Mouse (Mus musculus): Measurements from ENCODE around the gene Ntn5.
"Not testable (repeated sequence)": the region's sequence is repeated elsewhere in the genome, so short reads cannot be mapped to it uniquely, and the experiment has no call there.

The Ntn5 gene

DNA sequence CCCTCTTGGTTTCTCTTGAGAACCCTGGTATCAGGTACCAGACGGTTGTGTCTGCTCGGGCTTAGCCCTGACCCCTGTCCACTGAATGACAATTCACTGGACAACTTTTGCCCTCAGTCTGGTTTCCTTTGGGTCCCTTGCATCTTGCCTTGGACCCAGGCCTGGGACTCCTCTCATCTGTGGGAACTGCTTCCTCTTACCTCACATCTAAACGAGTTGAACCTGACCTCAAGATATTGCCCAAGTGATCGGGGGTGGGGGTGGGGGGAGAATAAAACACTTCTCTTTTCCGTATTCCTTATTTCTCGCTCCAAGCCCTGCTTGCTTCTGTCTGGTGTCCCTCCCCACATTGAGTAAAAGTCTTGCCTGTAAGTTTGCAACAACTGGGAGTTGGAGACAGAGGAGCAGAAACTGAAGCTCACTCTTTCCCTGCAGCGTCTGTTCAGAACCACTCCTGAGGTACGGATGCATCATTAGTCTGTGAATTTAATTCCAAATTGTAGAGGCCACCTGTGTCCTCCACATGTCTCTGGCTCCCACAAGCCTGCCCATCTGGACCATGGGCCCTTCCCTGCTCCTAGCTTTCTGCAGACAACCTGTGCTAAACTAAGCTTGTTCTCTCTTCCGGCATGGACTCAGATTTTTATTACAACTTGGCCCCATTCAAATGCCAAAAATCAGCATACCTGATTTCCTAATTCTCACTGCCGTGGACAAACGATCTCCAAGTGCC, 22.9 kb upstream of the Ntn5 start:
- DNase-seq = no peak

DNA sequence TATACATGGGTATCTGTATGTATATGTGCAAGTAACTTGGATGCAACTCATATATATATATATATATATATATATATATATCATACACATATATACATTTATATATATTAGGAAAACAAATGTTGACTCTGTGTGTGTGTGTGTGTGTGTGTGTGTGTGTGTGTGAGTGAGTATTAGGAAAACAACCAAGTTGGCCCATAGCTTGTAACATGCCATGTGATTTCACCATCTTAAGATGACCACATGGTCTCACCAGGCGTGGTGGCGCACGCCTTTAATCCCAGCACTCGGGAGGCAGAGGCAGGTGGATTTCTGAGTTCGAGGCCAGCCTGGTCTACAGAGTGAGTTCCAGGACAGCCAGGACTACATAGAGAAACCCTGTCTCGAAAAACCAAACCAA, 22.1 kb upstream of the Ntn5 start:
- DNase-seq = not testable (repeated sequence)

DNA sequence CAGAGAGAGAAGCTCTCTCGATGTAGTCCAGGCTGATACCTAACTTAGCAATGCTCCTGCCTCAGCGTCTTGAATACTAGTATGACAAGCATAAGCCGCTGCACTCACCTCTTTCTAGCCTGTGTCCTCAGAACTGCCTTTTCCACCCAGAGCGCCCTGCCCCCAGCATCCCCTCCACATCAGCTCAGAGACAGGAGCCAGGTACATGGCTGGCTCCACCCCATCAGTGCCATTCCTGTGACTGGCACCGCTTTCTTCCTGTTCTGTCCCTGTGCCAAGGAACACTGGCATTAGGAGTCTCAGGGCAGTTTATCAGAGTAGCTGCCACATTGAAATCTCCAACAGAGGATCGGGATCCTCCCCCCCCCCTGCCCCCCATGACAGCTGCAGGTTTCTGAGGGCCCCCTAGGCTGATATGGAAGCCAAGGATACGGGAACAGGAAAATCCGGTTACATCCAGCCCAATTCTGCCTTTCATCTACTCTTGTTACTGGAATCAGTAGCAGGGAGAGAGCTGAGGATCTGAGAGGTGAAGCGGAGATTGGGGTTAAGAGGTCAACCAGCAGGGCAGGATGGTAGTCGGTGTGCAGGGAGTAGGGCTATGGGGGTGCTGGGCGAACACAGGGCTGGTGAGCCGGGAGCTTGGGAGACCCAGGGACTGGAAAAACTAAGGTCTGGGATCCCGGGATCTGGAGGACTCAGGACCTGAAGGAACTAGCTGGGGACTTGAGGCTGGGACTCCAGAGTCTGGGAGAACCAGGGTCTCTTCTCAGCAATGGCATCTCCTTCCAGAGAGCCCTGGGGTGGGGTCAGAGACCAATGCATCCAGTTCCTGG, 18.3 kb upstream of the Ntn5 start:
- no peak for DNase-seq

DNA sequence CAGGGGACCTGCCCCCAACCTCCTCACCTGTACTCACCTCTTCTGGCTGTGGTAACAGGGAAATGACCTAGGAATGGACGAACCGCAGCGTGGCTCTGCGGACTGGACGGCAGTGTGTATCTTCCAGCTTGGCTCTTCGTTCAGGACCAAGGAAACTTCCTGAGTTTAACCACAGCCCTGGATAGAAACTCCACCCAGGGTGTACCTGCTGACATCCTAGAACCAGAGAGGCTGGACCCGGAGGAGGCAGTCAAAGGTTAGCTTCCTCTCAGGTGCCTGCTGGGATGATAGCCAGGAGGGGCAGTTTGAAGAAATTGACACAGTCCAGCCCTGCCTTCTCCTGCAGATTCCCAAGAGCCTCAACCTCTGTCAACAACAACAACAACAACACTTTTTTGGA, 17.7 kb upstream of the Ntn5 start, which contains the start of gene Fut2:
Fut2 (minus strand) TSS at position 234 of the 400 bp plus-strand sequence.
- DNase-seq = no peak

DNA sequence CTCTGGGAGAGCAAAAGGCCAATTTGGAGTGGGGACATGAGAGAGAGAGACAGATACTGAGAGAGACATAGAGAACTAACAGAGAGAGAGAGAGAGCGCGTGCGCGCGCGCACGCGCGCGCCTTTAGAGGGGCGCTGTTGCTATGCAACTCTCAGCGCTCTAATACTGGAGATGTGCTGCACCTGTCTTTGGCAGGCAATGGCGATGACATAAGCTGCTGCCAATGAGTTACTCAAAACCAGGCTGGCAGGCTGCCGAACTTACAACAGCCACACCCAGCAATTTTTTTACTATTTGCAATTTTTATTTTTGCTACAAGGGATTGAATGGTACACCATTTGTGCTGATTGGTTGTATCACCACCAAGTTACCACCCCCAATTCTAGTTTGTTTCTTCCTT, 16.1 kb upstream of the Ntn5 start:
- no peak for DNase-seq

DNA sequence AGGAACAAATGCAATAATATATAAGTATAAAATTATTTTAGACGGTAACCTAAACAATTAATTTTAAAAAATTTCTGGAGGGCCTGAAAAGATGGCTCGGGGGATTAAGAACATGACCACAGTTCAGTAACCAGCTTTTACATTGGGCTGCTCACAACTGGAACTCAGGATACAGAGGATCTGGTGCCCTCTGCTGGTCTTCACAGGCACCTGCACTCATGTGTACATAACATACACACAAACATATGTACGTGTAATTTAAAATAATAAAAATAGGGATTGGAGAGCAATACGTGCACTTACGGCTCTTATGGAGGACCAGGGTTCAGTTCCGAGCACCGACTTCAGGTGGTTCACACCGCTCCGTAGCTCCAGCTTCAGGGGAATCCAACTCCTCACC, 14.9 kb upstream of the Ntn5 start:
- no peak for DNase-seq

DNA sequence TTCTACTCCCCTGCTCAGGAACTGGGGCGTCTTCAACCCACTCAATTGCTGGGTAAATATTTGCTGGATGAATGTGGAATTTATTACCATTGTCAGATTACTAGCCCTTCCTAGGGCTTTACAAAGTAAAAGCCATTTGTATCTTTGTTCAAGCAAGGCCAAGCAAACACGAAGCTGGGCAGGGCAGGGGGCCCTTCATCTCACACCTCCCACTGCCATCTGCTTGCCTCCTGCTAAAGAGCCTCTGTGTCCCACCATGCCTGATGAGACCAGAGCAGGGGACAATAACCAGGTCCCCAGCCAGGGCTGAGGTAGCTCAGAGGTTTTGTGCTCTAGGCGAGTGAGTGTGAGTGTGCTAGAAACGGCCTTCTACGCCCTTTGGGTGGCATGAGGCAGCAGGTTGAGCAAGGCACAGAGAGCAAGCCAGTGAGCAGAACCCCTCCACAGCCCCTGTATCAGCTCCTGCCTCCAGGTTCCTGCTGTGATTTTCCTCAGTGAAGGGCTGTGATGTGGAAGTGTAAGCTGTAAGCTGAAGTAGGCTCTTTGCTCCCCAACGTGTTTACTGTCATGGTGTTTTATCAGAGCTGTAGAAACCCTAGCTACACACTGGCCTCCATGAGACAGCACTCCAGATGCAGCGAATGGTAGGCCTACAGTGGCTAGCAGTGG, 6.1 kb upstream of the Ntn5 start:
- no peak for DNase-seq

DNA sequence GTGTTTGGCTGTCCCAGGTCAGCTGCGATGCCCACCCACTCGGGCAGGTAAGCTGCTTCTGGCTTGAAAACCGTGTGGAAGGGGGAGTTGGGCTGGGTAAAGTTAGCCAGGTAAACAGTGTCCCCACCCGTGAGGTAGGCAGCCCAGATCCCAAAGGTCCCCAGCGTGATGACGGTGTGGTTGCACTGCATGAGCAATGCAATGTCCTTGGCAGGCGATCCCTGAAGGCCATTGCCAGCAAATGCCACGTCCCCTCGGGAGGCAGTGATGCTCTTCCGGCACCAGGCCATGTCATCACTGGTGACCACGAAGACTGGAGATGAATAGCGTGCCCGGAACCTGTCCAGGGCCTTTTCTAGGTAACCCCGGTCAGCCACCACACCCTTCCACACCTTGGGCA, 5.3 kb upstream of the Ntn5 start:
- no peak for DNase-seq

DNA sequence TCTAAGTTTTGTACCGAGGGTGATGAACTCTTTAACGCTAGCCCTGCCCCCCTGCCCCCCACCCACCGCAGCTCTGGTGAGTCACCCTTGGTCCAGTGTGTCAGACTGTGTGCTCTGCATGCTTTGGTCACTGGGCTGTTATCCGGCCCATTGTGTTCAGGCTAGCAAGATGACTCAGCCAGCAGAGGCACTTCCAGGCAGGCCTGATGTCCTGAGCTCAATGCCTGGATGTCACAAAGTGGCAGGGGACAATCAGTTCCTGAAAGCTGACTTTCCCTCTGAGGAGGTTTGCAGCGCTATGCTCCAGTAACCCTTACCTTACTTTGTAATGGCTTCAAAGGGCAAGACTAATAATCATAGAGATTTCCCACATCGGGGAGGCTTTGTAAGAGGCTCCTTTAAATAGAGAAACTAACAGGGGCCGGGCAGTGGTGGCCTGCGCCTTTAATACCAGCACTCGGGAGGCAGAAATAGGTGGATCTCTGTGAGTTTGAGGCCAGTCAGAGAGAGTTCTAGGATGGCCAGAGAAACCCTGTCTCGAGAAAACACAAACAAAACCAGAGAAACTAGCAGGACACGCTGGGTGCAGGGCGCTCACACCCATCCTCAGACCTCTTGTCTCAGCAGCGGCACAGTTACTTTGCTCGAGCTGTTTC, 3.7 kb upstream of the Ntn5 start:
- no peak for DNase-seq

DNA sequence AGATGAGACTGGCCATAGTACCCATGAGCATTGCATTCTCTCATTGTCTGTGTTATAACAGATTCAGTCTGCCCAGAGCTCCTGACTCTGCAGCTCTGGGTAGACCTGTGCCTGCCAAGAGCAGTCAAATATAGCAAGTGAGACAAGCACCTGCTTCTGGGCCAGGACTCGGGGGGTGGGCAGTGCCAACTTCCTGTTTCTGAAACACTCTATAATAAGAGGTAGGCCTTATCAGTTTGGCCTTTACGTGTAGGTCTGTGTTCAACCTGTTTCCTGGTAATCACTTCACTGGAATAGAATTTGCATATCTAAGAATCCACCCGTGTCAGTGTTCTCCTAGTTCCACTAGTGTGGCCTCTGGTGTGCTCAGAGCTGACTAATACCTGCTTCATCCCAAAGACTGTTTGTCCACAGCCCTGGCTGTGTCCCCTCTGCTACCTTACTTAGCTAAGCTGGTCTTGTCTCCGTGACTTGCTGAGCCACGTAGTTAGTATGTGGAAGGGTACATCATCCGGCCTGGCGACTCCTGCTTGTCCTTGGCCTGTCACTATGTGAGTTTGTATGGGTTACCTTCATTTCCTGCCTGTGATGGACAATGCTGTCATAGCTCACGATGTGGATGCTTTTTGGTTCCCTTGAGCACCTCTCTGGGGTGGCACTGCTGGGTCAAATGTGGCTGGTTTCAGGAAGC, 2.6 kb upstream of the Ntn5 start:
- DNase-seq = peak; percentile 44

DNA sequence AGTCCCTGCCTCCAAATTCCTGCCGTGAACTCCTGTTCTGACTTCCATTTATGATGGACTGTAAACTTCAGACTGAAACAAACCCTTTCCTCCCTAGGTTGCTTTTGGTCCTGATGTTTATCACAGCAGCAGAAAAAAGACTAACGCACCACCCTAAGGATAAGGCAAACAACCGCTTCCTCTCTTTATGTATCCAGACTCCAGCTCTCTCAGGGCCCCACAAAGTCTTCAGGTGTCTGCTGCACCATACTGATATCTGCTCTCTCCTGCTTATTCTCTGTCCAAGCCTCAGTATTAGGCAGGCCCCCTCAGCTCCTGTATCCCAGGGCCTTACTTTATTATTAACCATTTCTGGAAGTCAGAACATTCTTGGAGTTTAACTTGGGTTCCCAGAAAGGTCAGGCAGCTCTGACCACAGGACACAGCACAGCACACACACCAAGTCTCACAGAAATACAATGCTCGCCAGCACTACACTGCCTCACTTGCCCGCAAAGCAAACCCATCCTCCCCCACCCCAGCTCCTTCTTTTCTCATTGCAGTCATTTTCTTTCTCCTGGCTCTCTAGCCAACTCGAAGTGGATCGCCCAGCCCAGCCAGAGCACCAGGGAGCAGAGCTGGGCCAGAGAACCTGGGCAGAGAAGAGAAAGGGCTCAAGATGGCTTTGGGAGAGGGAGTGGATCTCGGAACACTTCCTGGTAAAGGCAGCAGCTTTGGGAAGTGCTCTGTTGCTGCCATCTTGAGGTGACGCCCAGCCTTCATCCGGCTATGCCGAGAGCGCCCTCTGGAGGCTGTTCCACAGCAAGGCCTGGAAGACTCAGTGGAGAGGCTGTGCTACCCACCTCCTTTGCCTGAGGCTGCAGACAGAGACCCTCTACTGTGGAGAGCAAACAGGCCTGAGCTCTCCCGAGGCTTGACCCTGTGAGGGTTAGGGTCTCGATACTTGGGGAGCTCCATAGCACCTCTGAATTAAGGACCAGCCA, 1.4 kb upstream of the Ntn5 start:
- DNase-seq = peak; percentile 85

DNA sequence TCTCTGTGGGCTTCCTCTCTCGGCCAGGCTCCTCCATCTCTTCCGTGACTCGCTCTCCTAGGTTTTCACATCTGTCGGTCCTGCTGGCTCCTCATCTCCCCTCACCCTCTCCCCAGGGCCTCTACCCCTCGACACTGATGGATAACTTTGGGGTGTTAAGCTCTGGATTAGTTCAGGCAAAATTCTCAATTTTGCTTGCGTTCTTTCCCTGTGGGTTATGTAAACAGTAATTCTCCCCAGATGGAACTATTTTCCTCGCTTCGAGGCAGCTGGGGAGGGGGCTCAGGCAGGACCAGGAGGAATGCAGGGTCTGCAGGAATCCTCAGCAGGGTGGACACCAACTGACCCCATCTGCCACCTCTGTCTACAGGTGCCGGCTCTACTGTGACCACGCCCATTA, 2.0 kb downstream of the Ntn5 start:
- no peak for DNase-seq

DNA sequence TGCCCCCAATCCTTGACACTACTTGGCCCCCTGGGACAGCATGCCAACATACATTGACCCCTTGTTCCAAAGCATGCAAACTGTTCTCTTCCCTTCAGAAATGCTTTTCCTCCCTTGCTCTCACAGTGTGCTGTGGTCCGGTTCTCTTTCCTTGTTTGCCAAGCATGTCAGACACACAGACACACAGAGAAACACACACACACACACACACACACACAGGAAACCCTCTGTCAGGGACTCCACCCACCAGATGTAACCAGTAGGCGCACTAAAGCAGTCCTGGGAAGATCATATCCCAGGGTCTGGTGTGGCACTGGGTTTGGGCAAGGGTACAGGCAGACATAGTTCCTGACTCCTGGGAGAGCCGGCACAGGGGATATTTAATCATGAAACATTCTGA, 3.0 kb downstream of the Ntn5 start:
- no peak for DNase-seq

DNA sequence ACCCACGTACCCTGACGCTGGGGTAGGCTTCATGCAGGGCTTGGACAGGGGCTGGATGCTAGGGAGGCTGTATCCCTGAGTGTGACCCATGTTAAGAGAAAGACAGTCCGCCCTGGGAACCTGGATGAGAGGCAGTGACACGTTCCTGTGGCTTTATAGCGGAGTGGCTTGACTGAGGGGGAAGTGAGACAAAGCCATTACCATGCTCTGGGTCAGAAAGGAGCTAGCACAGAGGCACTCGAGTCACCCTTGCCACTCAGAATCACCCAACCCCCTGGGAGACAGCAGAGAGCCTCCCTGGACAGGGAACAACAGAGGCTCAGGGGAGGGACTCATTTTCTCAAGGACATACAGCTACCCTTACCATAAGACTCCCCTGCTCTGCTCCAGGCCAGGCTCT, 5.3 kb downstream of the Ntn5 start:
- DNase-seq = no peak

DNA sequence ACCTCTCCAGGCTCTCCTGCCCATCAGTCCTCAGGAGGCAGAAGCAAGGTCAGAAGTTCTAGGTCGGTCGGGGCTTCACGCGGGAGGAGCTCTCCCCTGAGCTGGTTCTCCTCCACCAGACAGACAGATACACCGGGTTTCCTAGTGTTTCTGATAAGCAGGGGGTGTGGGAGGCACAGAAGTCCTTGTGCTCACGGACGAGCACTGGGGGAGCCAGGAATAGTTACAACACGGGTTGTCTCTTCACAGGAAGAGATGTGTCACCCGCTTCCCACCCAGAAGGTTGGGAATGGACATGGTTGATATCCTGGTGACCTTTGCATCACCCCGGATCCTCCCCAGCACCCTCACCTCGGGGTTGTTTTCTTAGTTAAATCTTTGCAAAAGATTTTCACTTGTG, 6.0 kb downstream of the Ntn5 start:
- no peak for DNase-seq

DNA sequence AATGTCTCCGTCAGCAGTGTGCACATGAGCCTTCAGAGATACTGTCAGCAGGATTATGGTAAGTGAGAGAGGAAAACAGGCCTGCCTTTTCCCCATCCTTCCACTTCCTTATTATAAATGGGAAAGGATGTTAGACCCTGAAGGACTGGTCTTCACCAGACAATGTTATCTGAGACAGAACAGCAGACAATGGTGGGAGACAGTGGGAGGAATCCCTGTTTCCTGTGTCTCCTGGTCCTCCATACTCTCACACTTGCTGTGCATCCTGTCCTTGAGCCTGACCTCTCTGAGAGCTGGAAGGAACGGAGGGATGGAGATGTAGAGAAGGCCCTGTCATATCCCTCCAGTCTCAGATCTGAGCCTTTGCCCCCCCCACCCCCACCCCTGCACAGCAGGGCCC, 8.5 kb downstream of the Ntn5 start:
- DNase-seq = no peak

DNA sequence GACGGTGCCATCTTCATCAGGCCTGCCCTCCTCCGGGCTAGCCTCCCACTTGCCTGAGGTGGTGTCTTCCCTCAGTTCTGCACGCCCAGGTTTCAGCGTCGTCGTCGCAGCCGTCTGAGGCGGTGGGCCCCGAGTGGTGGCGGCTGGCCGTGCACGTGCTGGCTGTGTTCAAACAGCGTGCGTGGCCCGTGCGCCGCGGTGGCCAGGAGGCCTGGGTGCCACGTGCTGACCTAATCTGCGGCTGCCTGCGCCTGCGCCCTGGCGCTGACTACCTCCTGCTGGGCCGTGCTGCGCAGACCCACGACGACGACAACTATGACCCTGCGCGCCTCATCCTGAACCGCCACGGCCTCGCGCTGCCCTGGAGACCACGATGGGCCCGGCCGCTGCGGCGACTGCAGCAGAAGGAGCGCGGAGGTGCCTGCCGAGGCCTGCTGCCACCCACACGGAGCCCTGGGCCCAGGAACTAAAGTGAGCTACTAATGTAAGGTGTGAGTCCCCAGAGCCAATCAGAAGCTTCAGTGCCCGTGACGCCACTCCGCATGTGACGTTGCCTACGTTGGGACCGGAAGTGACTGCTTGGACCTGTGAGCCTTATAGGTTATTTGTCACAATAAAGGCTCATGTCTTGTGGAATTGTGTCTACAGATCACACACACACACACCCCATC, 10.2 kb downstream of the Ntn5 start, which contains the start of gene Sec1:
Sec1 (minus strand) TSS at position 482 of the 671 bp plus-strand sequence.
- DNase-seq = no peak

DNA sequence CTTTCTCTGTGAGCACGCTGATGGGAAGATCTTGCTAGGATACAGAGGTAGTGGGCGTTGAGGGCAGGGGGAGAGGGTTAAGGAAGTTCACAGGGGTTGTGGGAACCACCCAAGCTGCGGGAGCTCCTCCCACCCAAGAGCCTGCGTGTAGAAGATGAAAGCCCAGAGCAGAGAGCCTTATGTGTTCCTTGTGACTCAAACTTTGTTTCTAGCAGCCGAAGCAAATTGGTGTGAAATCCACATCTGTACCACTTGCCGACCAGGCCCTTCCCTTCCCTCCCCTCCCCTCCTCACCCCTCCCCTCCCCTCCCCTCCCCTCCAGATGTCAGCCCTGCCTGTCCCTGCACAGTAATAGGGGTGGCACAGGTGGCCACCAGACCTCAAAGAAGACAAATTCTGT, 11.3 kb downstream of the Ntn5 start:
- no peak for DNase-seq

DNA sequence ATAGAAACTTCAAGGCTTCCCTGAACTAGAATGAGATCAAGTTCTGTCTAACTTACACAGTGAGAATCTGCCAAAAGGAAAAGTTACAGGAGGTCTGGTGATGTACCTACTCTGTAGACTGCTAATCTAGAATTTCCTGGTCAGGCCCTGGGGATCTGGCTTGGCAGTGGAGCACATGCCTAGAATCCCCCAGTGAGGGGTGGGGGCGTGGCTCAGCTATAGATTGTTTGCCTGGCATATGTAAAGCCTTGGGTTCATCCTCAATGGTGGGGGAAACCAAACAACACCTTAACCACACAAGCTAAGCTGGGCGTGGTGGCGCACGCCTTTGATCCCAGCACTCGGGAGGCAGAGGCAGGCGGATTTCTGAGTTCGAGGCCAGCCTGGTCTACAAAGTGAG, 14.1 kb downstream of the Ntn5 start:
- DNase-seq = peak; percentile 32

DNA sequence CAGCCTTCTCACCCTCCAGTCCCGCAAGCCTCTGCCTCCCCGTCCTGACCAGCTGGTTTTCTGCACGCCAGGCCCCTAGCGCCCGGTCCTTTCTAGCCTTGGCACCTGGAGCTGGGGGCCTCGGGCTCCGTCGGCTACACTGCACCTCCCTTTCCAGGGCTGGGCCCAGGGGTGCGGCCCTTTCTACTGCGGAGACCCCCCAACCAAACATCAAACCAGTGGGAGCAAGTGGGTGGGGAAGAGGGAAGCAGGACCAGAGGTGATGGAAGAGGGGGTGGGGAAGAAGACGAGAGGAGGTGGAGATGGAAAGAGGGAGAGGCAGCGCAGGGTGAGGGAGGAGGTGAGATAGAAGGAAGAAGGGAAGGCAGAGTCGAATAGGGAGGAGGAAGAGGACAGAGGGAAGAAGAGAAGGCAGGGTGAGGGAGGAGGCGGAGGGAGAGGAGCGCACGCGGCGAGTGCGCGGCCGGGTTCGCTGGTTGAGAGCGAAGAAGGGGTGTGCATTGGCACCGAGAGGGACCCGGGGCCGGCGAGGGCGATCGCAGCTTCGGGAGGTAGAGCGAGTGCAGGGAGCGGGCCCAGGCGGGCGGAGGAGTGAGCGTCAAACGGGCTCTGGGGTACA, 15.8 kb downstream of the Ntn5 start, which contains the start of gene Car11:
Car11 (plus strand) TSS at position 321 of the 619 bp plus-strand sequence.
- peak; percentile 54 for DNase-seq

All from cerebellum, adult 8-10 months (tissue).